Mouse (Mus musculus) c-Kit-positive CD71-negative TER-119-negative erythroid progenitor cells, embryonic 14.5 days (primary cell): ENCODE measurements around the gene Cd247.
A peak's percentile ranks its signal among the peaks of the same experiment; 100 is the strongest.

Source experiments
- DNase-seq: peaks from one replicate; pipeline ENCODE4 v3.0.0-alpha.2; 2013; ENCODE audit warnings: low read depth

Cd247 gene

DNA sequence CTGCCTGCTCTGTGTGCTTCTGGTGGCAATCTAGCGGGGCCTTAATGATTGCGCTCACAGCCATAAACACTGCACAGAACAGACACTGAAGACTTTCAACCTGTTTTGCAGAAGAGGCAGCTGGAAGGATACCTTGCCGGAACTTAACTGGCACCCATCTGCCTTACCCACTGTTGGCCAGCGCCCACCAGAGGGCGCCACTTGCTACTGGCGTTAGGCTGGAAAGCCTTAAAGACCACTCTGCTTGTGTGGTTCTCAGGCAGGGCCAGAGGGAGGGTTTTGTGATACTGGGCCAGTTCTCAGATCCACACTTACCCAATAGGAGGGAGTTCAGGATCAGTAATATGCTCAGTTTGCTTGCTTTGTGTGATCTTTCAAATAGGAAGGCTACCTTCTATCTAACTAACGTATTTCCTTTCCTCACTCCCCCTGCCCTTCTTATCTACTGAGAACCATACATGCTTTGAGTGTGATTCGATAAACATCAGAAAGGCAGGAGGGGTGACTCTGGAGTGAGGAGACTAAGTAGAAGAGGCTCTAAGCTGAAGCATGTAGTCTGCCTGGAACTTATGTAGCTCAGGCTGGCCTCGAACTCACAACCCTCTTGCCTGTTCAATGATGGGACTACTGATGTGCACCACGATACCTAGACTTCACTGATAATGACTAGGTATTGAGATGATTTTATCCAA lies 65.4 kb downstream of the Cd247 start:
- DNase-seq, result peak; percentile 76

DNA sequence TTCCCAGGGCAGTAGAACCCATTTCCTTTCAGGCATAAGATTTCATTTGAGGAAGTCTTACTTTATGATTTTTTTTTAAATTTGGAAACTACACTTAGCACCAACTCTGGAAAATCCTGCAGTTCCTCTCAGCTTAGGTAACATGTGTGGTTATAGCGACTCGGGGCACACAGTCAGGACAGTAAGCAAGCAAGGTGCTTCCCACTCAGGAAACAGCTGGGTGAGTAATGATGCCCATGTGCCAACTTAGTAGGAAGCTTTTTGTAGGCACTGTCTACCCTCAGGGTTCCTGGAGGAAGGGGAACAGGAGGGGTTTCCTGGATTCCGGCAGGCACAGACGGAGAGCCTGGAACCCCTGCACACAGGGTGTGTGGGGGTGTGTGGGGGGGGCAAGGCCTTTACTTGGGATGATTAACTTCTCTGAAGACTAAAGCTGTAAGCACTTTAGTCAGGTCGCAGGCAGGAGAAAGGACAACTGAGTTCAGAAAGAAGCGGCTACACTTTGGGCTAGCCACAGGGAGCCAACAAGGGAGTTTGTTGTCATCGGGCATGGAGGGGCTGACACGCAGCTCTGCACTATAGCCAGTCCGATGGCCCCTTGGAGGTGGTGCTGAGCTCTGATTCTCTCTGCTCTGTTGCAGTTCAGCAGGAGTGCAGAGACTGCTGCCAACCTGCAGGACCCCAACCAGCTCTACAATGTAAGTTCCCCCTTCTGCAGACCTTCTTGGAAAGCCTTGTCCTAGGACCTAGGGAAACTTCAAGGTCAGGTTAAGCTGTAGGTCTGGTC lies 67.5 kb downstream of the Cd247 start:
- DNase-seq, result no peak

DNA sequence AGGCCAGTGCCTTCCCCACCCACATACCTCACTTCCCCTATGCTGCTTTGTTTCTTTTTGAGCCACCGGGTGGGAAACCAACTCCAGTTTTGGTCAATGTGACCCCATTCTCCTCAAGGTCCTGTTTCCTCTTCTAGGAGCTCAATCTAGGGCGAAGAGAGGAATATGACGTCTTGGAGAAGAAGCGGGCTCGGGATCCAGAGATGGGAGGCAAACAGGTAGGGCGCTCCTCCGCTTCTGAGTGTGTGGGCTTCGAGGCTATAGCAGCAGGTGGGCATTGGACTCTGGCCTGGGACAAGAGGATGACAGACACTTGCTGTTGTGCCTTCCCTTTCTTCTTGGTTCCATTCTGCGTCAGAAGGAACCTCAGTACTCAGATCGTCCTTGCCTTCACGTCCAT lies 68.8 kb downstream of the Cd247 start:
- no peak for DNase-seq

DNA sequence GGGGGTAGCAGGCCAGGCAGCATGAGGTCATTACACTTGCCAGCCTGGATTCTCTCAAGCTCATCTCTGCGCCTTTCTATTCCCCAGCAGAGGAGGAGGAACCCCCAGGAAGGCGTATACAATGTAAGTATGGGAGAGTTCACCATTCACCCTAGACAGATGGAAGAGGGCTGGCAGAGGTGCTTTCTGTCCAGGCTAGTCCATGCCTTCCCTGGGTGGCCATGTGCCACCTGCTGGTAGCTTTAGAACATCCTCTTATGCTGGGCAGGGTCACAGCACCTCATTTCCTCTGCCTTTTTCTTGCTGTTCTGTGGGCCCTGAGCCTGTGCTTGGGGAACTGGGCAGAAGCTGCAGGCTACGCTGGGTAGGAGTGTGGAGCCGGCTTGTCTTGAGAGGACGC lies 69.9 kb downstream of the Cd247 start:
- DNase-seq, result no peak

DNA sequence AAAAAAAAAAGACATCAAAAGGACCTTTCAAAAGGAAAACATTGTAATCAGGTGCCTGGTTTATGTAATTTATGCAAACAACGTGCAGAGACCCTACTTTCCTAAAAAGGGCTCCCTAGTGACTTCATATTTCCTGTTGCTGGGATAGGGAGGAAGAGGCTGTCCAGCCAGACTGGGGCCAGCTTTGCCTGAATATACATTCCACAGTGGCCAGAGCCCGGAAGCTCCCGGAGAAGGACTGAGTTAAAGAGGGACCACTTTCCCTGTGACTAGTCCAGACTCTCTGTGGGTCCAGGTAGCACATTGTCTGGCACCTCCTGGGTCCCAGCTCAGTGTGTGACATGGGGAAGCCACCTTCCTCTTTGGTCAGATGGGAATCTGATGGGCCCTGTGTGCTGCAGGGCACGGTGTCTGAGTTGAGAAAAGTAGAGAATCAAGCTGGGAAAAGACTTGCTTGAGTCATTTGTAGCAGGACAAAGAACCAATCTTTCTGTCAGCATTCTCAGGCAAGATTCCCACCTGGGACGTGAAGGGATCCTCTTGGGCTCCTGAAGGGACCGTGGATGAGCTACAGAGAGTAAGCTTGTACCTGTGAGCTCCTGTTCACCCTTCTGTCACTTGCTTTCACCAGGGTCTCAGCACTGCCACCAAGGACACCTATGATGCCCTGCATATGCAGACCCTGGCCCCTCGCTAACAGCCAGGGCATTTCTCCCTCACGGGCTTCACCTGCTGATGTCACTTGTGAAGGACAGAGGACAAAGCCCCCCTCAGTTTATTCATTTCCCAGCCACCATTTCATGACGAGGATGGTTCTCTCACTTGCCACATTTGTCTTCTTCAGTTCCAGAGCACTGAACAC lies 72.1 kb downstream of the Cd247 start:
- no peak for DNase-seq

DNA sequence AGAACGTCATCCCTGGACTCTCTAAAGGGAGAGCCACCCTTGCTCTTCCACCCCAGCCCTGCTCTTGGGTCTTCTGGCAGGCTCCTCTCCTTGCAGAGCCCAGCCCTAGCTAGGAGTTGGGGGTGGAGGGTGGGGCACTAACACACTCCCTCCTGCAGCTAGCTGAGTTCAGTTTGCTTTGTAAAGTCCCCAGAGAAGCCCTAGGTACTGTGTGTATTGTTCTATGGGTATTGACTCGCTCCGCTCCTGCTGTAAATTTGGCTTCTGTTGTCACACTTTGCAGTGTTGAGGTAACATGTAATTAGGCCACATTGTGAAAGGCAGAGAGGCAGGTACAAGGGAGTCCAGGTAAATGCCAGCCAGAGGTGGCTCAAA lies 72.7 kb downstream of the Cd247 start:
- DNase-seq, result no peak

DNA sequence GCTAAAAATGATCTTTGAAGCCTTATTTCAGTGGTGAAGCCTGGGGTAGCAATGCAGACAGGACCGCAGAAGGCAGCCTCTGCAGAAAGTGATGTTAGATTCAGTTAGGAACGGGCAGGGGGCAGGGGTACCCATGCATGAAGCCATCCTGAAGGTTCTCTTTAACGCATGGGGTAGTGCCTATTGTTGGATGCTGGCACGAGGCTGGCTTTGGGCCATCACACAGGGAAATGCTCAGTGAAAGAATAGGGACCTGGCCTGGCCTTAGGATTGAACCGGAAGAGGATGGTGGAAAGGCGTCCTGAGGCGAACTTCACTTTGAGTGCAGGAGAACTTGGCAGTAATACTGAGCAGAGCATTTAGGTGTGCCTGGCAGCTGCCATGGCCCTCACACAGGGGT lies 73.6 kb downstream of the Cd247 start:
- no peak for DNase-seq

DNA sequence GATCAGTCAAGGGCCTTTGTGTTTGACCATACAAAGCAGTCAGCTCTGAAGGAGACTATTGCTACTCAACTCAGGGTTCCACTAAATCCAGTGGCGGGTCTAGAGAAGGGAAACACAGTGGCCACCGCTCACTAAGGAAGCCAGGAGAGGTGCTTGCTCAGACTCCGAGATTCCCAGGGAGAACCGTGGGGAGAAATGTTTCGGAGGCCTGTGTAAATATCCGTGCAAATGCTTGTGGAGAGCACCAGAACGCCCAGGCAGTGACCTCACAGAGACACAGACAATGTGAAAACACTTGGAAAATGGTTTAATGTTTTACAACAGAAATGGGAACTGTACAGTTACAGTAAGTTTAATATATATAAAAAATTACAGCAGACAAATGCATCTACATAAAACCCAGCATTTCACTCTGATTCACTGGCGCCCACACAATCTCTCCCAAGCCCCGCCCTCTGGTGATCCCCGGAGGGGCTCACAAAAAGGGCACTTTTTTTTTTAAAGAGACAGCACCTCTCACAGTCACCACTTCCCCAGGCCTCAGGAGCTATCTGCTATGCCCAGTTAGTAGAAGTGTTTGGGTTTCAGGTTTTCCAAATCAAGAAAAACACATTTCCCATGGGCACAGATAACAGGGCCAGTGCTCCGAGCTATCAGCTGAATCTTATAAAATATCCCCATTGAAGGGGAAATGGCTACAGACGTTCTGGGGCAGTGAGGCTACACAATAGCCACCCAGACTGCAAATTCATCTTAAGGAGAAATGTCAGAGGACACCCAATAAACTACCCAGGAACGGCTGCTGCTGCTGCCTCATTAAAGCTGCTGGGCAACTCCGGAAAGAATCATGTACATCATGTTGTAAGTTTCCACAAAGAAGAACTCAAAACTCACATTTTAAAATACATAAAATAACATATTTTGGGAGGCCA lies 76.6 kb downstream of the Cd247 start:
- DNase-seq, result no peak

DNA sequence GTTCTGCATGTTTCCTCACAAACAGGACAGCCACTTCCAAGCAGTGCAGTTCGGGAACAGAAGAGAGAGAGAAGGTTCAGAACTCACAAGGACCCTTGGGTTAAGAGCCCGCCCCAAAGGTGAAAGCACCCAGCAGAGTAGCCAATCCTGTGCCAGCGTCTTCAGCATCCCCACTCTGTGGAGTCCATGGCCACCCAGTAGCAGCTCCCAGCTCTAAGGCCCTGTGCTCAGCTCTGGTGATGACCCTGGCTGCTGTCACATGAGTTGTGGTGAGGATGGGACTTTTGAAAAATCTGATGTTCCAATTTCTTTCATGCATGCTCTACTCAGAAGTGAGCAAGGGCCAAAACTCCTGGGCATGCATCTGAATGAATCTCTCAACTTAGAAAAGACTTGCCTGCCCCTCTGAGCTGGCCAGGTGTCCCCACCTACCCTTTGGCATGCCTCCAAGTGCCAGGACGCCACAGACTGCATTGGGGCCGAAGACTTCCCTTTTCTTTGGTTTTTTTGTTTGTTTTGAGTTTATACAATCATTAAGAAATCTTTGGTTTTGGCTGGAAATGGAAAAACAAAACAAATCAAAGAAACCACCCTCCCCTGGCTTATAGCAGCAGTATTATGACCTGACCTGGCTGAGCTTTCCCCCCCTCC lies 78.3 kb downstream of the Cd247 start:
- DNase-seq, result no peak

DNA sequence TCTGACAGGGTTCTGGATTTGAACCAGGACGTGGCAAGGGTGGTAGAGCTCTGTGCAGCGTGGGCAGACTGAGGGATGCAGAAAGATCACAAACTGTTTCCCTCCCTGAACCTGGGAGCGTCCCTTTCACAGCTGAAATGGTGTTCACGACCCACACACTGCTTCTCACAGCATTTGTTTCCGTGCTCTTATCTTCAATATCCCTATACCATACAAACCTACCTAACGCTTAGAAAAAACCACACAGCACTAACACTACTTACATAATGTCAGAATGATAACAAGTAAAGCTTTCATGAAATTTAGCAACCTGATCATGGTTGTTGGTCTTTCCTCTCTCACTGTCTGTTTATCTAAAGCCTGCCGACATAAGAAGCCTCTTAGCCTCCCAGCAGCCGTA lies 80.2 kb downstream of the Cd247 start:
- no peak for DNase-seq

DNA sequence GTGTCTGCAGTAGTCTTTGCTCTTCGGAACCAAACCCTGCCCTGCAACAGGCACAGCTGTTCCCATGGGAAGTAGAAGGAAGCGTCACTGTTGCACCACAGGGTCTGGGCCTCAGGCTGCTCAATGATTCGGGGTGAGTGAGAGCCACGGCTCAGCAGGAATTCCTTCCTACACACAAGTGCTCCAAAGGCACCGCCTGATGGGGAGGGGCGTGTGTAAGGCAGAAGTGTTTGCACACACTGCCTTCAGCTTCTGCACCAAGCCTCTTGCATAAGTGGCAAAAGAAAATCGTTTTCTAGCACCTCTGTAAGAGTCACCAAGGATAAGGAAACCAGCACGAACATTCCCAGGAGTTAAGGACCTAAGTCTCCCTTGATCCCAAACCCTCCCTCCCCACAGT lies 86.2 kb downstream of the Cd247 start:
- no peak for DNase-seq

DNA sequence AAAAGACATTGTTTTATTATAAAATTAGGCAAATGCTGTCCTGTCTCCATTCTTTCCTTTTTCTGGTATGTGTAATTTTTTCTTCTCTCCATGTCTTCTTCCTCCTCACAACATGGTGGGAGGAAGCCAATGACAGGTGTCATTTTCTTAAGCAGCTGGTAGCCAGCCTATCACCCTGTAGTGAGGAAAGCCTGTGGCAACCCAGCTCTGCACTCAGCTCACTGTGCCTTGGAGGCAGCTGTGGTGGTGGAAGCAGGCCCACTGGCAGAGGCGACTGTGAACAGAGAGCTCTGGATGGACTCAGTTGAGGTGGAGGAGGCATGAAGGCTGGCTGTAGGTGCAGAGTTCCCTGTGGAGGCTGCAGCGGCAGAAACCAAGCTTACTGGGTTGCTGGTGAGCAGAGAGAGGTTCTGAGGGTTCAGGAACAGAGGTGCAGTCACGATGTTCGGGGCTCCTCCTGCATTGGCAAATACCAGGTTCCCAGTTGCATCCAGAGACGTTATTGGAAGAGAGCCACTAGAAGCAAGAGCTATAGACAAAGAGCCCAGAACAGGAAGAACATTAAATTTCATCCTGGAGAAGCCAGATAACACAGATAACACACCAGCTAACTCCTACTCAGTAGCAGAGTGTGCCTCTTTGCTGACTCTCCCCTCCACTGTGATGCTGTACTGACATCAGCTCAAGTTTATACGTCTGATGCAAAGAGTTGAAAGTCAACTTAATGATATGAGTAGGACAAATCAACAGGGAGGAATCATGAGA lies 87.2 kb downstream of the Cd247 start:
- no peak for DNase-seq

DNA sequence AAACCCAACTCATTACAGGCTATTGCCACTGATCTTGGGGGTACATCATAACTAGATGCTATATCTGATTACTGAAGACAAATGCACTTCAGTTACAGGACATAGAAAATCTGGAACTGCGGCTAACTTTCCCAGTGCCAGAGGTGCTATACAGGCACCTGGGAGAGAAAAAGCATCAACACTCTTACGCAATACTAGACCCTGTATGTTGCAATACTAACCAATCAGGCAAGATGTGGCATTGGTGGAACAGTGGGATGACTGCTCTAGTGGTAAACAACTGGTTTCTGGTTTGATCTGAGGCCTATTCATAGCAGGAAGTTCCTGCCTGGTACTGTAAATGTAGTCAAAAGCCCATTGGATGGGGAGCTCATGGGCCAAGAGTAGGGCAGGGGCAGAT lies 90.3 kb downstream of the Cd247 start:
- no peak for DNase-seq

DNA sequence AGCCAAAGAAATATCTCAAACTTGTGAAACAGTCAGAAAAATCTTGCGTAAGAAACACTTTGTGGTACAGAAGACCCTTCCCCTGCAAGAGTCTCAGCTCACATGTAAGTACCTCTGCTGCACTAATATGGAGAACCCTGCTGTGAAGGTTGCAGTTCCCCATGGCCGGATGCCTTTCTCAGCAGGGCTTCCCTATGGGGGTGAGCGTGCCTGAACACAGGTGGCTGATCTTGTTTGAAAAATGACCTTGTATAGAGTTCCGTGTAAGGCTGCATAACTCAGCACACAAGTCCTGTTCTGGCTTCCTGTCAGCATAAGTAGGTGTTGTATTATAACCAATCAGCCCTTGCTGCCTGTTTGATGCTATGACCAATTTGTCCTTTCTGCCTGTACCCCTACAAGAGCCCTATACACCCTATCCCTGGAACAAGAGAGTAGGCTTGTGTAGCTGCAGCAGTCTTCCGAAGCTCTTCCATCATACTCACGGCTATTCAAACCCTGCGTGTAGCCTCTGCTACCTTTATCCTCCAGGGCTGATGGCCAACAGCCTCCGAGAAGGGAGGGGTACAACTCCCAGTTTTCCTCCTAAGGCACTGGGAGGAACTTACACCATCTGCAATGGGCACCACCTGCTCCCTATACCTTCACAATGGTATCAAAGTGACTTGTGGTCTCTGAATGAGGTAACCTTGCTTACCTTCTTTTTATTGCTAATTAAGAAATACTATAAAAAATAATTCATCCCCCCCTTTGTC lies 93.8 kb downstream of the Cd247 start:
- DNase-seq, result no peak

DNA sequence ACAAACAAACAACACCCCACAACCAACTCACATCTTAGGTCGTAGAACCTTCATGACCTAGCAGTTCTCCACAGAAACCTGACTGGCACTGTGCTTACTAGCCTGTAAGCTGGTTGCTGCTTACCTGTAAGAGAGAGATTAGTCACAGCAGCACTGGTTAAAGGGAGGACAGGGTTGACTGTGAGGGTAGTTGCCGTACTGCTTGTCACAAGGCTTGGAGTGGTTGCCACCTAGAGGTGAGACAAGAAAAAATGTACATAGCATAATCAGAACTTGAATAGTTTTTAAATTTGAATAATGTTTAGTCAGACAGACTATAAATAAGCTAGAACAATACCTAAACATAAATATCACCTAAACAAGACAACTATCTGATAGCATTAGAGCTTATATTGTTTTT lies 103.2 kb downstream of the Cd247 start:
- no peak for DNase-seq

DNA sequence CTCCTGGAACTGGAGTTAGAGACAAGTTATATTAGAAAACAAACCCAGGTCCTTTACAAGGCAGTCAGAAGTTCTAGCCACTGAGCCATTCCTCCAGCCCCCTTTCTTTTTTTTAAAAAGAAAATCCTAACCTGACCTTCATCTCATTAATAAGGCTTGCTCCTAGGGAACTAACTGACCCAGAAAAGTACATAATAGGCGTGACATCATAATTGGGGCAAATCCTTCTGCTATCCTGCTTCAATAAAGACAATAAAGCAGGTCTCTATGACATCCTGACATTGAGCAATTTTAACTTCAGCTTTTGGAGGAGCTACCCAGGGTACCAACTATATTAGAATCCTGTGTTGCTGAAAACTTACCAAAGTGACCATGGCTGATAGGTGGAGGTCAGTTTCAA lies 115.1 kb downstream of the Cd247 start:
- DNase-seq, result no peak

DNA sequence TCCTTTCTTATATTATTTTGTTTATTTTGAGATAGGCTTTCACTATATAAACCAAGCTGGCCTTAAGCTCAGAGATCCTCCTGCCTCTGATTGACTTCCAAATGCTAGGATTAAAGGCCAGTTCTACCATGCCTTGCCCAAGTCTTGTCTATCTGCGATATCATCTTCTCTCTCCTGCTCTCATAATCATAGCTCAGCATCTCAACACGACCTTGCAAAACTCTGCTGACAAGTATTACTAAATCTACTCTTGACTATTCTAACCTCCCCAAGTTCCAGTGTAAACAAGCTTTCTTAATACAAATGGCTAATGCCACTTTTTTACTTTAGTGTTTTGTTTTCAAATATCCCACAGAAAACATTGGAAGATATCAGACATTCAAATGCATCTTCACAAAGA lies 119.7 kb downstream of the Cd247 start:
- no peak for DNase-seq

DNA sequence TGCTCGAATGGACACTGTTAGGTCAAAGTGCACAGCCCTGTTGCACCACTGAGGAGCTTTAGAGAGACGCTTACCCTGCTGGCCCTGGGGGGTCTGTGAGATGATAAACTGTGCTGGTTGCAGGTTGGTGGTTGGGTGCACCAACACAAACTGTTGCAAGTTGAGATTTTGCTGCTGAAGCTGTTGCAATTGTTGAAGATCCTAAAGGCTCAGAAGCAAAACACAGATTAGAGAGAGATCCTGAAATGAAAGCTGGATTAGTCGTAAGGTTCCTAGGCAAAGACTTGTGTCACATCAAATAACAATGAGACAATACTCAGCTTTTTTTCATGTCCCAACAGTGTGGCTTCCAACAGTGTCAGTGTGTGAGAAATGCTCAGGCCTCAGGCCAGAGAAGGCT lies 120.3 kb downstream of the Cd247 start:
- DNase-seq, result no peak

DNA sequence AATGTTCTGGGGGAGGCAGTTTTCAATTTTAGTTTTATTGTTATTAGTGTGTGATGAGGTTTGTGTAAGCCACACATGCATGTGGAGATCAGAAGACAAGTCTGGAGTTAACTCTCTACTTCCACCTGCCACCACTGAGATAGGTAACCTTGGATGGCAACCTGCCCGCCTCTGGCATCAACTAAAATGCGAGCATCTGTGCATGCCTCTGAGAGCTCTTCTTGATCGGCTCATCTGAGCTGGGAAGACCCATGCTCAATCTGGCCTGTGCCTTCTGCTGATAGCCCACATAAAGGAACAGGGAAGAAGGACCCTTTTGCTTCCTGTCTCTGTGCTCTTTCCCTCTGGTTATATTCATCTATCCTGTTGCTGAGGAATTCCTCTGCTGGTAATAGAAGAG lies 121.0 kb downstream of the Cd247 start:
- no peak for DNase-seq
